Mouse (Mus musculus) myocyte (in vitro differentiated cells): ENCODE results near the gene Tmeff2. TPM values are rescaled to one million over a fixed set of nuclear protein-coding genes. Genes with fewer than 3 reads are reported as not detected.

Experiments used
- H3K27me3 ChIP-seq: one replicate; pipeline ENCODE4 v1.6.1; 2011; ENCODE audit not compliant: control insufficient read depth, insufficient read depth, insufficient read length
- H3K36me3 ChIP-seq: one replicate; pipeline ENCODE4 v1.6.1; 2011; ENCODE audit not compliant: control insufficient read depth, insufficient read depth
- H3K4me2 ChIP-seq: one replicate; pipeline ENCODE4 v1.6.1; 2011; ENCODE audit warnings: low read depth, control low read depth
- H3K4me3 ChIP-seq: one replicate; pipeline ENCODE4 v1.5.1; 2011; ENCODE audit warnings: mild to moderate bottlenecking, control low read depth, moderate library complexity
- H3K79me2 ChIP-seq: one replicate; pipeline ENCODE4 v1.6.1; 2011; ENCODE audit not compliant: control insufficient read depth, insufficient read depth
- H3ac ChIP-seq: one replicate; pipeline ENCODE4 v1.6.1; 2011; ENCODE audit not compliant: control insufficient read depth, insufficient read length
- CEBPB ChIP-seq: IDR thresholded peaks from 2 replicates; pipeline ENCODE4 v1.6.1; 2011; ENCODE audit warnings: mild to moderate bottlenecking, moderate library complexity; ENCODE audit not compliant: poor library complexity, insufficient read depth, severe bottlenecking
- E2F4 ChIP-seq: IDR thresholded peaks from one replicate; pipeline ENCODE4 v1.6.1; 2011; ENCODE audit warnings: mild to moderate bottlenecking, control low read depth, moderate library complexity; ENCODE audit not compliant: insufficient read depth
- MAX ChIP-seq: IDR thresholded peaks from one replicate; pipeline ENCODE4 v1.6.1; 2011; ENCODE audit warnings: low read depth, mild to moderate bottlenecking, control low read depth
- MYOD1 ChIP-seq, 3 experiments: IDR thresholded peaks; one replicate each; pipeline ENCODE4 v1.6.1; 2011; ENCODE audit warnings: control low read depth in 2 of 3, low read depth in 2 of 3, mild to moderate bottlenecking in 2 of 3, moderate library complexity in 1 of 3; ENCODE audit not compliant: insufficient read length in 2 of 3, control insufficient read depth in 1 of 3
- MYOG ChIP-seq, 3 experiments: IDR thresholded peaks; one replicate each; pipeline ENCODE4 v1.6.1; 2011; ENCODE audit warnings: control low read depth in 2 of 3, low read depth in 2 of 3, mild to moderate bottlenecking in 2 of 3; ENCODE audit not compliant: insufficient read length in 2 of 3, control insufficient read depth in 1 of 3, insufficient read depth in 1 of 3
- POLR2A ChIP-seq: IDR thresholded peaks from one replicate; pipeline ENCODE4 v1.6.1; 2011; ENCODE audit warnings: low read depth, mild to moderate bottlenecking, control low read depth, moderate library complexity; ENCODE audit not compliant: insufficient read length
- POLR2AphosphoS2 ChIP-seq: IDR thresholded peaks from one replicate; pipeline ENCODE4 v1.6.1; 2011; ENCODE audit warnings: low read depth, control low read depth; ENCODE audit not compliant: insufficient read length
- REST ChIP-seq: IDR thresholded peaks from one replicate; pipeline ENCODE4 v1.6.1; 2011; ENCODE audit warnings: mild to moderate bottlenecking, control low read depth, moderate library complexity; ENCODE audit not compliant: insufficient read depth, insufficient read length
- SRF ChIP-seq: IDR thresholded peaks from one replicate; pipeline ENCODE4 v1.6.1; 2011; ENCODE audit warnings: low read depth; ENCODE audit not compliant: control insufficient read depth, insufficient read length
- TCF12 ChIP-seq: IDR thresholded peaks from one replicate; pipeline ENCODE4 v1.6.1; 2011; ENCODE audit warnings: mild to moderate bottlenecking, control low read depth; ENCODE audit not compliant: poor library complexity, insufficient read depth, severe bottlenecking
- TCF3 ChIP-seq: IDR thresholded peaks from one replicate; pipeline ENCODE4 v1.6.1; 2011; ENCODE audit warnings: low read depth, control low read depth; ENCODE audit not compliant: insufficient read length
- USF1 ChIP-seq: IDR thresholded peaks from one replicate; pipeline ENCODE4 v1.6.1; 2011; ENCODE audit warnings: low read depth, mild to moderate bottlenecking, control low read depth, moderate library complexity
- polyA plus RNA-seq: library from polyadenylated mRNA; unstranded; fragments of >200 nt; fragmentation: generic; extraction: Trizol; gene quantifications from one replicate; pipeline ENCODE4 v1.2.1, GENCODE M21; 2012; ENCODE audit warnings: missing spikeins

Gene Tmeff2
- polyA plus RNA-seq, 1 experiment, result 5.1 TPM

GRCm38 (mm10) chr1:51136792-51137191 is 236.3 kb downstream of the Tmeff2 start:
- H3K79me2 ChIP-seq, result no peaks in the 10 kb centered on the region
- H3K4me3 ChIP-seq, result no peak overlapping the region
- TF ChIP-seq USF1 (no peak), REST (no peak), CEBPB (no peak), SRF (no peak), TCF3 (no peak)
- no peak overlapping the region for H3ac ChIP-seq
- no peaks in the 10 kb centered on the region for H3K36me3 ChIP-seq
- no peaks in the 10 kb centered on the region for H3K27me3 ChIP-seq
- H3K4me2 ChIP-seq, result no peak overlapping the region

GRCm38 (mm10) chr1:51139605-51140004 is 239.2 kb downstream of the Tmeff2 start:
- no peaks in the 10 kb centered on the region for H3K79me2 ChIP-seq
- H3K4me2 ChIP-seq, result no peak overlapping the region
- no peak for TF ChIP-seq REST
- no peak for TF ChIP-seq MYOG (IDR thresholded peaks at IDR 0.05; ENCODE audit: control insufficient read depth in 1 of 3, insufficient read depth in 1 of 3, insufficient read length in 2 of 3, low read depth in 2 of 3)
- no peak for TF ChIP-seq TCF3
- TF ChIP-seq USF1, result no peak
- no peak for TF ChIP-seq POLR2A
- no peak for TF ChIP-seq E2F4
- TF ChIP-seq MAX, result no peak
- TF ChIP-seq MYOD1 (IDR thresholded peaks at IDR 0.05; ENCODE audit: control insufficient read depth in 1 of 3, insufficient read length in 2 of 3, low read depth in 2 of 3), result no peak
- TF ChIP-seq CEBPB, result no peak
- TF ChIP-seq TCF12, result no peak
- no peak for TF ChIP-seq SRF
- no peak for TF ChIP-seq POLR2AphosphoS2

GRCm38 (mm10) chr1:51141381-51141780 is 240.9 kb downstream of the Tmeff2 start:
- H3K4me3 ChIP-seq, result no peak overlapping the region
- no peak overlapping the region for H3ac ChIP-seq
- H3K79me2 ChIP-seq, result no peaks in the 10 kb centered on the region
- no peak overlapping the region for H3K4me2 ChIP-seq
- H3K36me3 ChIP-seq, result no peaks in the 10 kb centered on the region
- no peak for TF ChIP-seq SRF
- TF ChIP-seq USF1, result no peak
- TF ChIP-seq POLR2AphosphoS2, result no peak
- TF ChIP-seq MYOD1 (IDR thresholded peaks at IDR 0.05; ENCODE audit: control insufficient read depth in 1 of 3, insufficient read length in 2 of 3, low read depth in 2 of 3), result no peak
- no peak for TF ChIP-seq MYOG (IDR thresholded peaks at IDR 0.05; ENCODE audit: control insufficient read depth in 1 of 3, insufficient read depth in 1 of 3, insufficient read length in 2 of 3, low read depth in 2 of 3)
- TF ChIP-seq TCF3, result no peak
- TF ChIP-seq MAX, result no peak
- TF ChIP-seq TCF12, result no peak
- TF ChIP-seq E2F4, result no peak
- no peak for TF ChIP-seq REST
- no peak for TF ChIP-seq CEBPB
- no peak for TF ChIP-seq POLR2A
- no peaks in the 10 kb centered on the region for H3K27me3 ChIP-seq

More at GRCm38 (mm10) chr1:51139605-51140004, 239.2 kb downstream of the Tmeff2 start:
- Histone ChIP-seq H3K36me3 (no peaks in the 10 kb centered on the region), H3ac (no peak overlapping the region), H3K4me3 (no peak overlapping the region), H3K27me3 (no peaks in the 10 kb centered on the region)

- Histone ChIP-seq H3K36me3 (no peaks in the 10 kb centered on the region), H3ac (no peak overlapping the region), H3K79me2 (no peaks in the 10 kb centered on the region), H3K27me3 (no peaks in the 10 kb centered on the region), H3K4me2 (no peak overlapping the region), H3K4me3 (no peak overlapping the region)
- no peak for TF ChIP-seq MYOD1 (IDR thresholded peaks at IDR 0.05; ENCODE audit: control insufficient read depth in 1 of 3, insufficient read length in 2 of 3, low read depth in 2 of 3)
Observed at GRCm38 (mm10) chr1:51142729-51143128, 242.3 kb downstream of the Tmeff2 start.

GRCm38 (mm10) chr1:51145693-51146092 is 245.2 kb downstream of the Tmeff2 start:
- Histone ChIP-seq H3ac (no peak overlapping the region), H3K79me2 (no peaks in the 10 kb centered on the region), H3K27me3 (no peaks in the 10 kb centered on the region), H3K4me2 (no peak overlapping the region), H3K4me3 (no peak overlapping the region), H3K36me3 (no peaks in the 10 kb centered on the region)
- TF ChIP-seq MAX (no peak), POLR2AphosphoS2 (no peak), E2F4 (no peak), MYOG (IDR thresholded peaks at IDR 0.05; ENCODE audit: control insufficient read depth in 1 of 3, insufficient read depth in 1 of 3, insufficient read length in 2 of 3, low read depth in 2 of 3) (no peak), TCF12 (no peak), USF1 (no peak), REST (no peak), SRF (no peak), TCF3 (no peak), POLR2A (no peak), CEBPB (no peak), MYOD1 (IDR thresholded peaks at IDR 0.05; ENCODE audit: control insufficient read depth in 1 of 3, insufficient read length in 2 of 3, low read depth in 2 of 3) (no peak)
